Mouse (Mus musculus) right cerebral cortex, postnatal 10 days (tissue): Measurements from ENCODE around the gene Lrrc4c.
A peak's percentile ranks its signal among the peaks of the same experiment; 100 is the strongest.

Experiments
- DNase-seq, 2 experiments: peaks; one replicate each; pipeline ENCODE4 v3.0.0; 2021; ENCODE audit warnings: low spot score in 2 of 2

The Lrrc4c gene

DNA sequence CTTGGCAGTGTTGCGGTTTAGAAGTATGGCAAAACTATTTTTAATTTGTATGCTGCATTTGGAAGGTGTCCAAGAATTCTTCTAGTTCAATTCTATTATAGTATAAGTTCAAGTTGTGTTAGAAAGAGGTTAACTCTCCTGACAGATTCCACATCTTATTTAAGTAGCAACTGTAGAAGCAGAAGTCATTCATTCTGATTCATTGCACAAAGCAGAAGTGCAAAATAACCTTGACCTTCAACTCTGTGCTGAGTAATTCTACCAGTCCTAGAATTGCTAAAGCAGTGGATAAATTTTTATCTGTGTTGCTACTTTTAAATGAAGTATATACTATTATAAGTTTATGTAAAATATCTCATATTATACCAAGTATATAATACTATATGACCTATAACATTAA, 916.1 kb downstream of the Lrrc4c start:
- DNase-seq: no peak

DNA sequence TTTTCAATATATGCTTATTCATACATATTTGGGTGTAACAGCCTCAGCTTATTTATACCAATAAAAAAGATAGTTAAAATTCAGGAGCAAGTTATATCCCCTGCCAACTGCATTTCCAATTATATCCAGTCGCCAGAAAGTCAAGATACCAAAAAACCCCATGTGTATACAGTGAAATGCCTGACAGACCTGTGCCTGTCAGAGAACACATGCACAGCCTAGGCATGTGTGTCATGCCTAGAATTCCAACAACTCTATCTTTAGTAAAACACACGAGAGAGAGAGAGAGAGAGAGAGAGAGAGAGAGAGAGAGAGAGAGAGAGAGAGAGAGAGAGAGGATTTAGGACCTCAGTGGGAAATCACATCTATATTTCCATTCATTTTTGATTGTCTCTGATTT, 956.7 kb downstream of the Lrrc4c start:
- DNase-seq: no peak

DNA sequence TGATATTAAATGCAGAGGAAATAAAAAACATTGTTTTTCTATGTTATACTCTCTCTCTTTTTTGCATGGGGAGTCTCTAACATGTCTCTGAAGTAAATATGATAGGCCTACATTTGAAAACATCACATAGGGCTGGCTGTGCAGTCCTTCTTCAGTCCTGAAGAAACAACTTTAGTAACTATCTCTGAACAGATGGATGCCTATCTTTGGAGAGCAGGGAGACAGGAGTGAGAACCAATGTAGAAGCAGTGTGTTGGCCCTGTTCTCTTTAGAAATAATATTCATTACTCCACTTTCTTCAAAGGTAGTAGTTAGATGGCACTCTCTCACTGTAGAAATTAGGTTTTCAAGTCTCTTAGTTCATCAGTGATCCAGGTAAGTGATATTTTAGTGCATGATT, 967.0 kb downstream of the Lrrc4c start:
- DNase-seq: no peak

DNA sequence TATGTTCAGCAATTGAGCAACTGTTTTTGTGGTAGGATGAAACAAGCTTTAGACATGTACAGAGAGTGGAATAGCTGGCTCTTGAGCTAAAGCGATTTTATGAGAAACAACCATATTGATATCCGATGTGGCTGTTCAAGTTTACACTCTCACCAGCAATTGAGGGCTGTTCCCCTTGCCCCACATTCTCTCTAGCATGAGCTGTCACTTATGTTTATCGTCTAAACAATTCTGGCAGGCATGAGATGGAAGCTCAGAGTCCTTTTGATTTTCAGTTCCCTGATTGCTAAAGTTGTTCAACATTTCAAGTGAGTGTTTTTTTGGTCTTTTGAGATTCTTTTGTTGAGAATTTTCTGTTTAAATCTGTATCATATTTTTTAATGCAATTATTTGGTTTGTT, 976.2 kb downstream of the Lrrc4c start:
- no peak for DNase-seq

DNA sequence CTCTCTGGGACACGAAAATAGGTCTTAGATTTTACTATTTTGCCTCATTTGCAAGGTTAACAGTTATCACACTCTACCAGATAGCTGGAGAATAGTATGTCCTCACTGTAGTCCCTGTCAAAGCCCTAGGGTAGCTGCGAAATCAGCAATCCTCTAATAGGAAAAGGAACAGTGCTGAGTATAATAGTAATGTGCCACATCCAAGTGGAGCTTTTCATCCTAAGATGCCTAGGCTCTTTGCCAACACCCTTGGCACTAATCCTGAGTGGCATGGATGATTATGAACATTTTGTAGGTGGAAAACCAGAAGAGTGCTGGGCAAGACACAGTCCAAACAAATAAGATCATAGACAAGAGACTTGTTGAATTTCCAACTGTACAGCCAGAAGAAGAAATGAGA, 981.7 kb downstream of the Lrrc4c start:
- DNase-seq: peak; percentile 26 to 32

DNA sequence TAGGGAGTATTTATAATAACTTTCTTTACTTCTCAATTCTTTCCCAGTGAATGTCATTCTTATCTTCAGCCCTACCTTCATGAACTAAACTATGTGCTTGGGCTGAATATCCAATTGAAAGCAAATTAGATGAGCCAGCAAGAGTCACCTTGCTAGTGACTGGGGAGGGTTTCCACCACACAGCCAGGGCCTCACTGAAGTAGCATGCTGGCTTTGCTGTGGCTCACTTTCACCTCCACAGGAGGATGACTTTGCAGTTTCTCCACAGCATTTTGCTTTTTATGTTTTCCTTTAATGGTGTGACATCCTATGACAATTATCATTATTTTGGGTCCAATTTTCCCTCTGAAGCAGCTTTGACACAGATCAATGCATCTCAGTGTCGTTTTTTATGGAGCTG, 1000.0 kb downstream of the Lrrc4c start:
- no peak for DNase-seq

DNA sequence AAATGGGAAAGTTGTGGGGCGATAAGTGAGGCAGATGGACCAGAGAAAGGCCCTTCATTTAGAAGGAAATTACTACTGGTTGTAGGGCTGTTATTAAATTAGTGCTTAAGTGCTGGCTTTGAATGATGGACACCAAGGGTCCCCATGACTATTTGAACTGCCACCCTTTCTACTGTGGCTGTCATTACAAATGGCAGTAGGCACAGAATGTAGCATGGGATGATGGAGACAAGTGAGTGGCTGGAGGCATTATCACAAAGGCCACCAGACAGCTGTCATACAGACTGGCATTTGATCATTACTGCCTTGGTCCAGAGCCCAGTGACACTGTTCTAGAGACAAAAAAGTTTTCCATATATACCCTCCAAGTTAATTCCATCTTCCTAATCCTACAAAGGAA, 1000.6 kb downstream of the Lrrc4c start:
- DNase-seq: no peak

DNA sequence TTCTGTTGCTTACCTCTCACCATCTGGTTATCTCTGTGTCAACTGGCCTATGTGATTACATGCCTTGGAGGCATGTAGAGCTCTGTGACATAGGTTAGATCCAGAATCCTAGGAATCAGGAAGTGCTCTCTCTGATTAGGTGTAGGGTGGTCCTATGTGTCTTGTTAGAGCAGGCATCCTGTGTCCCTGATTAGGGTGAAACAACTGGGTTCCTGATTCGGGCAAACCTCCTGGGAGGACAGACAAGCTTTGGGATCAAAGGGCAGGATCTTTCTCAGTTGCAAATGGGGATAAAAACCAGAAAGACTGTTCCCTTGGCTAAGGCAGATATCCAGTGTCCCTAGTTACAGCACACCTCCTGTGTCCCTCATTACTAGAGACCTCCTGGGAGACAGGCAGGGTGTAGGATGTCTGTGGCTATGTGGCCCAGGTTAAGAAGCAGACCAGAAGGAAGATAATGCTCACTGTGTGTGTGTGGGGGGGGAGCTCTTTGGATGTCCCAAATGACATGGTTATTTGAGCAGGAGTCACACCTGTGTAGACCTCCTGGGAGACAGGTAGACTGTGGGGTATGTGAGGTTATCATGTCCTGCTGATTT, 1014.2 kb downstream of the Lrrc4c start:
- no peak for DNase-seq

DNA sequence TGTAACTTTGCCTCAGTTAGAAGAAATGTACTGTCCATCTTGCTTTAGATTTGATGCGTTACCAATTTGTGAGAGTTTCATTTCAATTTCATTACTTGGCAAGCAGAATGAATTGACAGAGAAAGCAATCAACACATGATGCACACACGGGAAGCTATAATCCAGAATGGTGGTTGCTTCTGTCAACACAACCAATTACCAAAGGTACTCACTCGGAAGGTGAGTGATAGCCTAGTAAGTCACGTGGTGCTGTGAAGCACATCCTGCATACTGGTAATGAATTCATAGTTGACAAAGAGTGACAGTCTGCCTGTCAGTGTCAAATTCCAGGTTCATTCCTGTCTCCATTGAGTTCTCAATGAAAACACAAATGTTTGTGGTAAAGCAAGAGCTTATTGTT, 1021.7 kb downstream of the Lrrc4c start:
- no peak for DNase-seq

DNA sequence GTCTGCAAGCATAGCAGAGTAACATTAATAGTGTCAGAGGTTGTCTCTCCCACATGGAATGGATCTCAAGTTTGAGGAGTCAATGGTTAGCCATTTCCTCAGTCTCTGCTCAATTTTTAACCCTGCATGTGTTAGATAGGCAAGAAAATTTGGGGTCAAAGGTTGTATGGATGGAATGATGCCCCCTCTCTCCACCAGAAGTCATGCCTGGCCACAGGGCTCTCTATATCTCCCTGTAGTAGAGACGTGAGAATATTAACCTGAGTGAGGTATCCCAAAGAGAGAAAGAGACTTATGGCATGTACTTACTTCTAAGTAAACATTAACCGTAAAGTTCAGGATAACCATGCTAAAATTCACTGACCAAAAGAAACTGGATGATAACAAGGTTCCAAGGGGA, 1043.3 kb downstream of the Lrrc4c start:
- DNase-seq: no peak

DNA sequence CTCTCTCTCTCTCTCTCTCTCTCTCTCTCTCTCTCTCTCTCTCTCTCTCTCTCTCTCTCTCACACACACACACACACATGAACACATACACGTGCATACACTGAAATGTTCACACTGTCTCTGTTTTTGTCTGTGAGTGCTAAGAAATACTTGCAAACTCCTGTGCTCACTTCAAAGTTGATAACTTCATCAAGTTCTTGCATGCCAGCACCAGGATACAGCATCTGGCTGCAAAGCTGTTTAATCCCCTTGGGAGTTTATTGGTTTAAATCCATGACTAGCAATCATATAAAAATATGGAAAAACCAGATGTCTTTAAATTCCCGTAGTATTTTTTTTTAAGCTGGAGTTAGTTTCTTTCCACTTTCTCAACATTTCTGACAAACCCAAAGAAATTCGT, 1052.0 kb downstream of the Lrrc4c start:
- DNase-seq: peak in 1 of 2 experiments; percentile 34

DNA sequence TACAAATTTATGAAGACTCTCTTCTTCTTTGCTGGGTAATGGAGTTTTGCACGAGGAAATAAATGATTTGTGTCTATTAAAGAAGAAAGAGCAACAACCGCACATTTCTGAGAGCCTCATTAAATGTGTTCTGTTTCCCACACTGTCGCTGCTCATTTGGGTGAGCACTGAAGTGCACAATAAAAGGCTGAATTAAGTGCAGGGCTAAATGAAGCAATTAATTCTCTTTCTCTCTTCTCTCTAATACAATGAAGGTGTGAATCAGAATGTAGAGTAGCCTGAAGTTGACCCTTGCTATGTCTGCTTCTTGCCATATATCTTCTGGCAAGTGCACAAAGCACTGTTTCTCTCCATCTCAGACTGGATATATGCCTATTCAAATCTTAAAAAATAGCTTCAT, 1073.5 kb downstream of the Lrrc4c start:
- no peak for DNase-seq

DNA sequence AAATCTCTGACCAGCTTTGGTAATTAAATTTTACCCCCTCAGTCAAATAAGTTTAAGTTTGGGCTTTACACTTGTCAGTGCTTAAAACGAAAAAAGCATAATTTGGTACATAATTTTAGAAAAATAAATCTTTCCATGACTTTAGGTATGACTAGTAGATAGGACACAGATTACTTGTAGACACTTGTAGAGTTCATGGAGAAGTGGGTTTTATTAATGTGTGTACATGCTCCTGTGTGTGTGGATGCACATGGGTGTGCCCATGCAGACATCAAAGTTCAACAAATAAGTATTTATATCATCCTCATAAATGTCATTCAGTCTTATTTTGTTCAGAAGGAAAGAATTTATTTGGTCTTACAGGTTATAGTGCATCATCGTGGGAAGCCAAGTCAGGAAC, 1073.9 kb downstream of the Lrrc4c start:
- DNase-seq: no peak

DNA sequence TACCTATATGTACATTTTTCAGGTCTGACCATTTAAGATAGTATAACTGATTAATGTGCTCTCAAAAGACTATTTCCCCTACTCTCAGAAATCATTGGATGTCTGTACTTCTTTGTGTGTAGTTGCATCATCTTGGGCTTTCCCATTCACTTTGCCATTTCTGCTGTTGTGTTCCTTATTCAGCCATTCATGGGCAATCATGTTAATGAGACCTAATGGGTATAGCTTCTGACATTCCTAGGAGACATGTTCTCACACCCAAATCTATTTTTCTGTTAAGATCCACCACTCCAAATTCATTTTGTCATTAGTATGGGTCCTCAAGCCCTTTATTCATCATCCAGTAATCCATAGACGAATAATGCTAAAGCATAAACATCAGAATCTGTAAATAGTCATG, 1095.1 kb downstream of the Lrrc4c start:
- no peak for DNase-seq

DNA sequence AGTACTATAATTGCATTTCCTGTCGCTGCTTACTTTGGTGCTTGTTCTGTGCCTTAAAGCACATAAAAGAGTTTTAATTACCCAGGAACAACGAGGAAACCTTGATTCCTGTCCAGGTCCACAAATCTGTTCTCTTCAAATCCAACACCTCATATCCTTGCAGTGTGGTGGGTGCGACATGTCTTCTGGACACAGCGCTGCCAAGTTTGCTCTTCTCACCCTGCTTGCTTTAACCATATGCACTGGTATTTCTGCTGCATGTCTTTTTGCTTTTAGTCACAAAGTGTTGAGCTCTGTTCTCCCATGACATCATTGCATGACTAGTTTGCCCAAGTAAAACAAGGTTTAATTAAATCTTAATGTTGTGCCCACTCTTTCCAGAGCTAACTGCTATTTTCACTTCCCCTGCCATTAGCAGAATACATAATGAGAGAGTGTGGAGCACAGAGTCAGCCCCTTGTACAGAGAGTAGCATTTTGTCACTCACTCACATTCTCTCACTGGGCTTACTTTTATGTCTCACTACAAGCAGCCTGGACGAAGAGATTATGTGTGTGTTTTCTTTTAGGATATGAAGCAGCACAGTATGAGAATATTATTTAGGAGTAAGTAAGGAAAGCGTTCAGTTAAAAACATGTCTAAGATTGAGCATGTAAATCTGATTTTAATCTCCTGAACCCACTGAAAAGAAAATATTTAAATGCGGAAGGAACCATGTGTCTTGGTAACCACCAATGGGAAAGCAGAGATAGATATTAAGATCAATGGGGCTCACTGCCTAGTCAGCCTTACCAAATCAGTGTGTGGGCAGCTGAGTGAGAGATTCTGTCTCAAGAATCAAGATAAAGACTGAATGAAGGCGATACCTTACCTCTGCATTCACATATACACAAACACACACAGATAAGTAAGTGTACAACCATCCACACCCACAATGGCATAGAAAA, 1096.7 kb downstream of the Lrrc4c start:
- DNase-seq: peak; percentile 50 to 79

DNA sequence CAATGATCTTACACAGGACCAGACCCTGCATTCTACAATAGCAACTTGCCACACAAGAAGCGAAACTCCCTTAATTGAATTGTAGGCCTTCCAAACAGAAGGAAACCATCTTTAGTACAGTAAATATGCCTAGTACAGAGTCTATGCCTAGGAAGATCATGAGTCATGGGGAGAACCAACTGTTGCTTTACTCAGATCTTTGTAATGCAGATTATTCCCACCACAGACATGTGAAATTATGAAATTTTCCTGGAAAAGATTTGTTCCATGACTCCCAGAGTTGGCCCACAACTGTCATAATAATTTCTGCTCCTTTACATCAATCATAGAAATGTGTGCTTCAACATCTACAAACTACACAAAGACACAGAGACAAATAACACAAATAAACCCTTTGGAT, 1116.2 kb downstream of the Lrrc4c start:
- no peak for DNase-seq

DNA sequence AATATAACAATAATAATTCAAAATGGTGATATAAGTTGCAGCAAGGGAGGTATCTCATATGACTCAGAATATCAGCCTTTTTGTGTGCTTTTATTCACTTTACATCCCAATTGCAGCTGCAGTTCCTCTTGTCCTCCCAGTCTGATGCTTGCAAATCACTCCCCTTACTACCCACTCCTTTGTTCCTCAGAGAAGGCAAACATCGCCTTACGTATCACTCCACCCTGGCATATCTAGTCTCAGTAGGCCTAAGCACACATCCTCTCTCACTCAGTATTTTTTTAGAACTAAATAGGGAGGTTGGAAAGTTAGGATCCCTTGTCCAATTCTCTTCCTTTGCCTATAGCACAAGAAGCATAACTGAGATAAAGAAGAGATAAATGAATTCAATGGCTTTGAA, 1117.6 kb downstream of the Lrrc4c start:
- DNase-seq: no peak

DNA sequence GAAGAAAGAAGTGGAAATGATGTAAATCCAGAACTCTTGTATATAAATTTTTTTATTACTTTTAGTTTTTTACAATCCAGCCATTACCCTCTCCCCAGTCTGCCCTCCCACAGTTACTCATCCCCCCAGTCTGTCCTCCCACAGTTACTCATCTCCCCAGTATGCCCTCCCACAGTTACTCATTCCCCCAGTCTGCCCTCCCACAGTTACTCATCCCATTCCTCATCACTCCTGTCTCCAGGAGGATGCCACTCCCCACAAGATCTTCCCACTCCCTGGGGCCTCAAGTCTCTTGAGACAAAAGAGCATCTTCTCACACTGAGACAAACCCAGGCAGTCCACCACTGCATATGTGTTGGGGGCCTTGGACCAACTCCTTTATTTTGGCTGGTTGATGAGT, 1119.8 kb downstream of the Lrrc4c start:
- DNase-seq: no peak

DNA sequence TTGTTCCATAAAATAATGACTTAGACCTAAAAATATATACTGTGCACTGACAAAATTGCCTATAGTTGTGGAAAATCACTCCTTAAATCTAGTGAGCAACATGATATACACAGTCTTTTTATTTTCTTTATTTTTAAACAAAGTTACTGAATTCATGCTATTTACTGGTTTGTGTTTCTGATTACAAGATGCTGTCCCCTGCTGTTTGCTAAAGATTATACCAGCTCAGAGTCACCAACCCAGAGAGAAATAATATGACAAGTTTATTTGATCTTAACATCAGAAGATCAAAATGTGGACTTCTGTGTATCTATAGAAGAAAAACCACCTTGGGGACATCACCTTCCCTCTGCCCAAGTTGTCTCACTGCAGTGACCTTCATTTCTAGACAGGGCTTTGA, 1145.6 kb downstream of the Lrrc4c start:
- DNase-seq: no peak

DNA sequence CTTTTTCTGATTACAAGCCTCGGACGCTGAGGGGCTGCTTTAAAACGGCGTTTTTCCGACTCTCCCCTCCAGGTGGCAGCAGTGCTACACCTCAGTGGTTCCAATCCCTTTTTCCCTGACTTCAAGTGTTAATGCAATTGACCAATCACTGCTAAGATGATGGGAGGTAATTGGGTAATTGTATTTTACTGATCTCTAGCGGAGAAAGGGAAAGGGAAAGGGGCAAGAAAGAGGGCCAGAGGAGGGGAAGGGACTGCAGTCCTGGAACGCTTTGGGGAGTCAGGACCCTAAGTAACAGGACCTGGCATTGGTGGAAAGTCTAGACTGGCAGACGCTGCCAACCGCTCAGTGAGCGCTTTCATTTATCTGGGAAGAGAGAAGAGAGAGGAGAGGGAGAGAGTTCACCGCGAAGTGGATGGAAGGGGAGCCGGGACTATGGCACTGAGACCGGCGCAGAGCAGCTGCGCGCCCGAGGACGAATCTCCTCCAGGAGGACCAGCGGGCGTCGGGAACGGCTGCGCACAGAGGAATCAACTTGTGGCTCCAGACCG, 1148.3 kb downstream of the Lrrc4c start:
- peak; percentile 93 to 95 for DNase-seq

DNA sequence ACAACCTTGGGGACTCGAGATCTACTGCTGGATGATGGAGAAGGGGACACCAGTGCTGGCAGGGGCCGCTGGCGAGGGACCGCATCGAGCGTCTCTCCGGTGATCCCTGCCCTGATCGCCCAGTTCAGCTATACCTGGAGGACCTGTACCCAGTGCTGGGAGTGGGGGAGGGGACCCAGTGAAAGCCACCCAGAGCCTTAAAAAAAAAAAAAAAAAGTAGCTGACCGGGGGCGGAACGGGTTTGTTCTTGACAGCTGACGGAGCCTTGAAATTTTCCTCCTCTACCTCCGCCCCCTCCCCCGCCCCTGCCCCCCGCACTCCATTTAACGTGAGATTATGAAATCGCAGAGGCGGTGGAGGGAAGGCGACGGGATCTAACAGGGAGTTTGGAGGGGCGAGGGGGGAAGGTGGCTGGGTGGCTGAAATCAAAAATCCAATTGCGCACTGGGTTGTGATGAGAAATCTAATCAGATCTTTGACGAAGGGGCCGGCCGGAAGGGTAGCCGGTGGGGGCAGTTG, 1149.1 kb downstream of the Lrrc4c start:
- peak; percentile 79 to 80 for DNase-seq

DNA sequence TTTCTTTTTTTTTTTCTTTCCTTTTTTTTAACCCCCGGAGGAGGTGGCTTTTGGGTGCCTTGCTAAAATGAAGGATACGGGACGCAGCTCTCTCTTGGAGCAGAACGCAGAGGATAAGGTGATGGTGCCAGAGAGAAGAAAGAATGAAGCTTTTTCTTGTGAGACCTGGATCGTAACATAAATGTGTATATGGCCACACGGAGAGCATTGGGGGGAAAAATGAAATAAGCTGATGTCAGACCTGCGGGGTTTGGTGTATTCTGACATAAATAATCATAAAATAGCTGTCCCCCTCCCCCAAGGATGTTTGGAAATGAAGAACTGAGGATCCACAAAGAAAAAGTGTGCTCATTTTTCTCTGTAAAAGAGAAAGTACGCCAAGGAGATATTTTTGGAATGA, 1149.7 kb downstream of the Lrrc4c start:
- peak in 1 of 2 experiments; percentile 25 for DNase-seq

DNA sequence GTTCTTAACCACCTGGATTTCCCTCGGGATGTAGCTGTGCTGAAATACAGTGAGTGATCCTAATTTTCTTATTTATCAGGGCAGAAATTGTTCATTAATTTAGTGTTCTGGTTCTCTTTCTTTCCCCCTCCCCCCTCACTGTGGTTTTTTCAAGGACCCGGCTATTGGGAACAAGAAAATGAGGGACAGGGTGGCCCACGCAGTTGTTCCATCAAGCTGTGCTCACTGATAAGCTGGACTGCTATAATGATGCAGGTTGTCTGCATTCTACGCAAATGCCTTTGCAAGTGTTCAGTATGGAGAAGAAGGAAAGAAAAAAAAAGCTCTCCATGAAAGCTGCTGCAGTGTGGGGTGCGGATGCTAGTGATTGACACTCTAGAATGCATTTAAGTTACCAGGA, 1150.4 kb downstream of the Lrrc4c start:
- DNase-seq: peak; percentile 39 to 45
